Mouse (Mus musculus): Measurements from ENCODE around the gene Gnai2. TPM values are rescaled to one million over a fixed set of nuclear protein-coding genes. Genes with fewer than 3 reads are reported as not detected.
A peak's percentile ranks its signal among the peaks of the same experiment; 100 is the strongest.
"Not testable (repeated sequence)": the region's sequence is repeated elsewhere in the genome, so short reads cannot be mapped to it uniquely, and the experiment has no call there.

Gnai2 gene
- polyA plus RNA-seq, 1 experiment = 351 TPM

DNA sequence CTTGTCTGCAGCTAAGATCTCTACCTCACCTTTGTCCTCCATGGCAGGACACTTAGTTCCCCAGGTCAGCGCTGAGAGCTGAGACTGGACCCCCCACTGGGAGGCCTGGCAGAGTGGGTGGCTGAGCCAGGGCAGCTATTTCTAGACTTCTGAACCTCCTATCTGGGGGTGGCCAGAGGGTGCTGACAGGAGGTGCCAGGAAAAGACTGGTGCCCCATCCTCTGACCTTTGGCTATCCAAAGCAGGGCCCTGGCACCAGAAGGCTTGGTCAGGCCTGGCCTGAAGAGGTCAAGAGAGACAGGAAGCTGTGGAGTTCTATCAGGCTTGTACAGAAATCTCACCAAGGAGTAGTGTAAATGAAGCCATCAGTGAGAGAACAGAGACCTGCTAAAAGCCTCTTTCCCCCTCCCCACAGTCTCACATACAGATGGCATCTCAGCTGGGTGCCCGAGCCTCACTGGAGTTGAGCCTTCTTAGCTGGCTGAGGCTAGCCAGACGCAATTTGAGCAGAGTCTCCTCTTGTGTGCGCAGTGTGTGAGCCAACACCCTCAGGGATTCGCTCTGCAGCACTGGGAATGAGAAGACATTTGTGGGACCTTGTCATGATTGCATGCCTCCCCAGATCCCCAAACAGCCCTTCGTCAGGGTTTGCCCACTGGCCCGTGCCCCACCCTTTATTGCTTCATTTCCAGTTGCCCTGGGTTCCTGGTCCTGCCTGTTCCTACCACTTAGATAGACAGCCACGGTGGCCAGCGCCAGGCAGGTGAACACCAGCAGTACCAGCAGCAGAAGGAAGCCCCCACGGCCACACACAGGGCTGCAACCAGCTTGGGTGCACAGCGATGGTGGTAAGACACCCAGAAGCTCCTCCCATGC lies 41.8 kb downstream of the Gnai2 start:
- no peak for DNase-seq (ENCODE audit: extremely low spot score in 1 of 2, low spot score in 1 of 2)

- DNase-seq (ENCODE audit: extremely low spot score in 1 of 2, low spot score in 1 of 2) = no peak
These were observed 44.5 kb downstream of the Gnai2 start for GRCm38 (mm10) chr9:107590773-107591060.

DNA sequence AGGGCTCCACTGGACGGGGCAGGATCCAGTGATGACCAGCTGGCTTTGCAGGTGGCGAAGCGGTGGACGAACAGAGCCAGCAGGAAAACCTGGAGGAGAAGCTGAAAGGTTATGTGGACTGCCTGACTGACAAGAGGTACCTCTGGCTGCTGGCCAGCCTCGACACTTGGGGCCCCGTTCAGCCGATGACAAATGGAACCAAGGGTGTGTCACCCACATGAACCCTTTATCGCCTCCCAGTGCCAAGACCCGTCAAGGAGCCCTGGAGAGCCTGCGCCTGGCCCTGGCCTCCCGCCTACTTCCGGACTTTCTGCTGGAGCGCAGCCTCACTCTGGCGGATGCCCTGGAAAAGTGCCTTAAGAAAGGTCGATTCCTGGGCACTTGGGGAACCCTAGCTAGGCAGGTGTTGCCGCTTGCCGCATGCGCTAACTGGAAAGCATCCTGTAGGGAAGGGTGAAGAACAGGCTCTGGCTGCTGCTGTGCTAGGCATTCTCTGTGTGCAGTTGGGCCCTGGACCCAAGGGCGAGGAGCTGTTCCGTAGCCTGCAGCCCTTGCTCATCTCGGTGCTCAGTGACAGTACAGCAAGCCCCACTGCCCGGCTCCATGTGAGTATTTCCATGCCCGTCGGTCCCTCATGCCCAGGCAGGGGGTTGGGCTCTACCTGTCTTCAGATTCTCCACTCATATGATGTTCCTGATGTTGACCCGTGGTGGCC lies 45.0 kb downstream of the Gnai2 start:
- no peak for DNase-seq (ENCODE audit: extremely low spot score in 1 of 2, low spot score in 1 of 2)

DNA sequence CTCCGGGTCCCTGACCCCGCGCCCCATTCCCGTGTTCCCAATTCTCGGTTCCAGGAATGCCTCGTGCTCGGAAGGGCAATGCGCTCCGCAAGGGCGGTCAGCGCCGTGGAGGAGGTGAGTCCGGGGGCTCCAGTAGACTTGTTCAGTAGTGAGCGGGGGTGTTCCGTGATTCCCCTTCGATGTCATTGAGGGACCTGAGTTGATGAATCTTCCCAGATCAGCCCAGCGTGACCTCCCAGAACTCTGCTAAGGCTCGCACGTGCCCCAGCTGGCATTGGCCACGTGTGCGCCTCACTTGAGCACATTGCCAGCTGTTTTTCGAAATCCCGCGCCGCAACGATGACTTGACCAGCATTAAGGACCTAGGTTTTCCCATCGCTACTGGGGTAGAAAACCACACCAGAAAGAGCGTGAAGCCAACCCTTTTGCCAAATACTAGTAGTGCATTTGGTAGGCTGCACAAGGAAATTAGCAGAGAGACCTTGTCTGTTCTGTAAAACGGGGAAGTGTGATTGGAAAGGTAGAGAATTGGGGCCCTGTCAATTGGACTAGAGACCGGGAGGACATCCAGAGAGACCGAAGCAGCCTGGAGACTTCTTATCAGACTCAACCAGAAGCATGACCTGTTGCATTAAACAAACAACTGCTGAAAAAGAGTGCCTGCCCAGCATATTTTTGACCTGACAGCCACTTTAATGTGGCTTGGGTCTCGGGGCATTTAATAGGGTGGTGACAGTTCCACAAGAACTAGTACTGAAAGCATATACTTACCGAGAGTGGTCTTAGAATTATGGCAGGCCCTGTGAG lies 47.1 kb downstream of the Gnai2 start:
- DNase-seq (ENCODE audit: extremely low spot score in 1 of 2, low spot score in 1 of 2) = peak in 1 of 2 experiments; percentile 47

DNA sequence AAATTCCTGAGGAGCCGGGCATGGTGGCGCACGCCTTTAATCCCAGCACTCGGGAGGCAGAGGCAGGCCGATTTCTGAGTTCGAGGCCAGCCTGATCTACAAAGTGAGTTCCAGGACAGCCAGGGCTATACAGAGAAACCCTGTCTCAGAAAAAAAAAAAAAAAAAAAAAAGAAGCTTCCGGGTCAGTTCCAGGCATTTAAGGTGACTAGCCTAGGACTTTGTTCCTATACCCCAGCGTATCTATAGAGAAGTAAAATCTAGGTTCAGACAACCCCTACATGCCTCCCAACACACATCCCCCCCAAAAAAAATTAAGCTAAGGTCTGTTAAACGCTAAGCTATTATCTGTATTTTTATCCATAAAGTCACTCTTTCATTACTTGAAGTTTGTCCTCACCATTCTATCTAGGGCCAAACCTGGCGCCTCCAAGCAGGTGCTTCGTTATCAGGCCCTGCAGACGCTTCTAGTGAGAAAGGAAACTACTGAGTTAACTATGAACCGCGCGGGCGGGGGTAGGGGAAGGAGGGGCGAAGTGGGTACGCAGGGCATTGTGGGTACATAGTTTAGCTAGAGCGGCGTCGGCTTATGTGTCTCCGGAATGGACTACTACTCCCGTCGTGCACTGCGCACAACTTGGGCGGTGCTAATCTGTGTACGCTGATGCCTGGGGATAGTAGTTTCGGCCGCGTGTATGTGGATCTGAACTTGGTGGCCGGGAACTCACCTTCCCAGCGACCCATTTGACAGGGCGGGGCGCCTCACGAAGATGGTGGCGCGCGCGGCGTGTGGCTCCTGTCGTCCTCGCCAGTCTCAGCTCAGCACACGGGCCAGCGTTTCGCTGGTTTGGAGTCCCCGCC lies 48.0 kb downstream of the Gnai2 start, which contains the start of gene Ifrd2:
TSS of gene Ifrd2 (plus strand) at position 669 of the 859 bp plus-strand sequence.
- DNase-seq (ENCODE audit: extremely low spot score in 1 of 2, low spot score in 1 of 2) = peak; percentile 99

DNA sequence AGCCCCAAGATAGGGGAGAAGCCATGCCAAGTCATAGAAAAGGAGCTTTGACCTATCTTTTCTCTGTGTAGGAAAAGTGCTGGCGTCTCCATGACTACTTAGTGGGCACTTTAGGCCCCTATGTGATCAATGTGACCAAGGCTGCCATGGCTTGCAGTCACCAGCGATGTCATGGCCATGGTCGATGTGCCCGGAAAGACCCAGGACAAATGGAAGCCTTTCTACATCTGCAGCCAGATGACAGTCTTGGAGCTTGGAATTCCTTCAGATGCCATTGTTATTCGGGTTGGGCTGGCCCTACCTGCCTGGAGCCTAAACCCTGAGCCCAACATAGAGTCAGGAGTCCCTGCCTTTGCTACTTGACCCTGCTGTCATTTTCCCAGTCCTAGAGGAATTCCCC lies 48.7 kb downstream of the Gnai2 start:
- DNase-seq (ENCODE audit: extremely low spot score in 1 of 2, low spot score in 1 of 2) = no peak

DNA sequence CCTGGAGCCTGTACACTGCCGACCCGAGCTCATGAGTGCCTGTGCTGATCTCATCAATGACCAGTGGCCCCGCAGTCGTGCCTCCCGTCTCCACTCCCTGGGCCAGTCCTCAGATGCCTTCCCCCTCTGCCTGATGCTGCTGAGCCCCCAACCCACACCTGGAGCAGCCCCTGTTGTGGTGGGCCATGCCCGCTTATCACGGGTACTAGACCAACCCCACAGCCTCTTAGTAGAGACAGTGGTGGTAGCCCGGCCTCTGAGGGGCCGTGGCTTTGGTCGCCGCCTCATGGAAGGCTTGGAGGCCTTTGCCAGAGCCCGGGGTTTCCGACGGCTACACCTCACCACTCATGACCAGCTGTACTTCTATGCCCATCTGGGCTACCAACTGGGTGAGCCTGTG lies 52.0 kb downstream of the Gnai2 start:
- DNase-seq (ENCODE audit: extremely low spot score in 1 of 2, low spot score in 1 of 2) = no peak

GRCm38 (mm10) chr9:107582509-107583062 lies 52.6 kb downstream of the Gnai2 start:
- no peak for DNase-seq (ENCODE audit: extremely low spot score in 1 of 2, low spot score in 1 of 2)

GRCm38 (mm10) chr9:107581584-107581983 lies 53.6 kb downstream of the Gnai2 start:
- no peak for DNase-seq (ENCODE audit: extremely low spot score in 1 of 2, low spot score in 1 of 2)

GRCm38 (mm10) chr9:107580501-107581317 lies 54.5 kb downstream of the Gnai2 start, which contains the start of gene Hyal3:
TSS of gene Hyal3 (plus strand) at chr9:107580818.
- peak; percentile 83 to 93 for DNase-seq (ENCODE audit: extremely low spot score in 1 of 2, low spot score in 1 of 2)

GRCm38 (mm10) chr9:107579023-107579900 lies 55.9 kb downstream of the Gnai2 start:
- no peak for DNase-seq (ENCODE audit: extremely low spot score in 1 of 2, low spot score in 1 of 2)

DNA sequence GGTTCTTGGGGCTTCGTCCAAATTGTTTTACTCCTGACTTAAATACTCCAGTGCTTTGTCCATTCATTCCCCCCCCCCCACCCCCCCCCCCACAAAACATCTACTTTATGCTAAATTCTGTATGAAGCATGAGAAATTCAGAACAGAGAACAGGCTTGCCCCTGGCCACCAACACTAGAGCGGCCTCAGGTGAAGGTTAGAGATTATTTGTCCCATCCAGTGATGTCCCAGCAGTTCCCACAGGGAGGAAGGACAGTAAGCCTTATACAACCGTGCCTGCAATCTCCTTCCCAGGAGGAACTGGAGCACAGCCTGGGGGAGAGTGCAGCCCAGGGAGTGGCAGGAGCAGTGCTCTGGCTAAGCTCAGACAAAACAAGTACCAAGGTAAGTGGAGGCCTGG lies 56.6 kb downstream of the Gnai2 start, which contains the start of gene Naa80:
TSS of gene Naa80 (plus strand) at position 301 of the 400 bp plus-strand sequence.
- no peak for DNase-seq (ENCODE audit: extremely low spot score in 1 of 2, low spot score in 1 of 2)

- DNase-seq (ENCODE audit: extremely low spot score in 1 of 2, low spot score in 1 of 2) = no peak
These were observed 57.3 kb downstream of the Gnai2 start for GRCm38 (mm10) chr9:107577871-107578270.

GRCm38 (mm10) chr9:107576357-107577107 lies 58.6 kb downstream of the Gnai2 start, which contains the start of gene Hyal1:
TSS of gene Hyal1 (plus strand) at chr9:107576927.
- DNase-seq (ENCODE audit: extremely low spot score in 1 of 2, low spot score in 1 of 2) = peak in 1 of 2 experiments; percentile 44

- DNase-seq (ENCODE audit: extremely low spot score in 1 of 2, low spot score in 1 of 2) = no peak
These were observed 59.4 kb downstream of the Gnai2 start for GRCm38 (mm10) chr9:107575579-107576356.

- not testable (repeated sequence) for DNase-seq (ENCODE audit: extremely low spot score in 1 of 2, low spot score in 1 of 2)
These were observed 61.4 kb downstream of the Gnai2 start for GRCm38 (mm10) chr9:107573774-107574173.
